Mouse (Mus musculus) fat pad, adult 2 months (tissue): ENCODE data around the gene G530012D18Rik.
"Not testable (repeated sequence)": the region's sequence is repeated elsewhere in the genome, so short reads cannot be mapped to it uniquely, and the experiment has no call there.

Experiments
- DNase-seq: peaks from one replicate; pipeline ENCODE4 v3.0.0-alpha.2; 2011; ENCODE audit warnings: low read depth, low spot score; ENCODE audit errors: extremely low read depth

Gene G530012D18Rik

GRCm38 (mm10) chr1:85575376-85575775, at the start of gene G530012D18Rik:
TSS of gene G530012D18Rik (plus strand) at chr1:85575676.
- not testable (repeated sequence) for DNase-seq

DNA sequence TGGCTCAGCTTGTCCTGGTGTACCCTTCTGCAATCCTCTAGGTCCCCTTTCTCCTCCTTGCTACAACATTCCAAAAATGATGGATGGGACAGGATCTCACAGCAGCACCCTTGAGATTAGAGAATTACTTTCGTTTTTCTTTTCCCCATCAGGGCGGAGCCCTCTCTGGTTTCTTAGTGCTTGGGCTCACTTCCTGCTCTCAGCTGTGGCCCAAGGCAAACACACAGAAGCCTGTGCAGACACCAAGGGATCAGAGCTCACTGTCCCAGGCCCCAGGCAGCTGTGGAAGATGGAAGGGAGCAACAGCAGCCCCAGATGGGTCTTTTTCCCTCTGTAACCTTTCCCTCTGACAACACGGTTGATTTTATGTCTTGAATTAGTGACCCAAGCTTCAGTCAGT, 49.1 kb upstream of the G530012D18Rik start:
- DNase-seq, result not testable (repeated sequence)

DNA sequence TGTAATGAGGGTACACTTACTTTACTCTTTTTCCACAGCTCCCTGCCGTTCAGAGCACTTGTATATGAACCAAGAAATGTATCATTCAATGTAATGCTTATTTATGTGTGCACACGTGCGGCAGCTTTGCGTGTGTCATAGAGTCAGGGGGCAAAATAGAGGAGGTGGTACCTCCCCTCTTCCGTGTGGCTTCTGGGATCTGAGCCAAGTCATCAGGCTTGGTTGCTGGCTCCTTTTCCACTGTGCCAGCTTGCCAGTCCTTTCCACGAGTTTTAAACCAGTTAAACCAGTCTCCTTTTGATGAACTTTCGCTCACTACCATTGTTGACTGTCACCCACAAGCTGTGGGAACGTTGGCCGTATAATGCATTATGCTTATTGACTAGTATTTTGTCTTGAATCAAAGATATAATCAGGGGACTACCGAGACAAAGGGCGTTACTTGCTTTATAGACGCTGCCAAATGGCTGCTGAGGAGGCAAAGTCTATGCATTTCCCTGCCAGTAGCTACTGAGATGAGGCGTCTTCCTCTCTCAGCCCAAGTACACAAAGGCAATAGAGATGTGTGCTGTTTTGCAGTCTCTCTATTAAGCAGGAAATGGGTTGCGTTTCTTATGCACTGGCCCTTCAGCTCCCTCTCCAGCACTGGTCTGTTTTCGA, 46.9 kb upstream of the G530012D18Rik start:
- not testable (repeated sequence) for DNase-seq

GRCm38 (mm10) chr1:85543818-85544217, 31.7 kb upstream of the G530012D18Rik start:
- DNase-seq, result not testable (repeated sequence)

GRCm38 (mm10) chr1:85546442-85546841, 29.0 kb upstream of the G530012D18Rik start:
- DNase-seq, result not testable (repeated sequence)

- DNase-seq, result not testable (repeated sequence)
Measured at GRCm38 (mm10) chr1:85555261-85555660, 20.2 kb upstream of the G530012D18Rik start.

DNA sequence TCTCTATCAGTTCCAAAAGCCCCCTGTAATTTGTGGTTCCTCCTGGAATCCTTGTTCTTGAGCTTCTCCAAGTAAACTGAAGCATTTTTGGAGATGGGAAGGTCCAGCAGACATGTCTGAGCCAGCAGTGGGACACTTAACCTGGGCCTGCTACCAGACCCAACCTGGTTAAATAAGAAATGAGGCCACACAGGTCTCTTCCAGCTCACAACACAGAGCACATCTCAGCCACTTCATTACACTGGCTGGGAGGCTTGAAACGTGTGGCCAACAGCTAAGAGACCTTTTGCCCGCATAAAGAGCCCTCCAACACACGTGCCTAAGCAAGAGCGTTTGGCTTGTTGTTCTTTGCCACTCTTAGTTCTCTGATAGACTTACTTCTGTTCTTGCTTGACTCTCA, 1.9 kb upstream of the G530012D18Rik start:
- DNase-seq, result not testable (repeated sequence)

DNA sequence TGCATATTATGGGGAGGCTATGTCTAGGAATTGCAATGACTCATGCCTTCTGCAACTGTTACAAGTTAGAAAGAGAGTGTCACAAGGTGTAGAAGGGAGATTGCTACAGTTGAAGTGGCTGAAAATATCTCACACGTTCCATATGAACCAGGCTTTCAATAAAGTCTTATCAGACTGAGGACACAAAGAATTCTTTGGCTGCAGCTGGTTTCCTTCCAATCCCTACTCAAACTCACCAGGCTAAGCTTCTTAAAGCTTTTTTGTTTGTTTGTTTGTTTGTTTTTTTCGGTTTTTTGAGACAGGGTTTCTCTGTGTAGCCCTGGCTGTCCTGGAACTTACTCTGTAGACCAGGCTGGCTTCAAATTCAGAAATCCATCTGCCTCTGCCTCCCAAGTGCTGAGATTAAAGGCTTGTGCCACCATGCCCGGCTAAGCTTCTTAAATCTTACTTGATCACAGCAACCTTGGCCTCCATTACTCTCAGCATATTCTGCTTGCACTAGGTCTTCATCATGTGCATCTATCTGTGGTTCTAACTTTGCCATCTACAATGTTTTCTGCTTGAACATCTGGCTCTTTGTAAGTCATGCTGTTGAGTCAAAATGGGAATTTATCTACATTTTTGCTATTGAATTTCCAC, 3.0 kb downstream of the G530012D18Rik start:
- not testable (repeated sequence) for DNase-seq

- not testable (repeated sequence) for DNase-seq
Measured at GRCm38 (mm10) chr1:85579199-85580147, 4.0 kb downstream of the G530012D18Rik start.

DNA sequence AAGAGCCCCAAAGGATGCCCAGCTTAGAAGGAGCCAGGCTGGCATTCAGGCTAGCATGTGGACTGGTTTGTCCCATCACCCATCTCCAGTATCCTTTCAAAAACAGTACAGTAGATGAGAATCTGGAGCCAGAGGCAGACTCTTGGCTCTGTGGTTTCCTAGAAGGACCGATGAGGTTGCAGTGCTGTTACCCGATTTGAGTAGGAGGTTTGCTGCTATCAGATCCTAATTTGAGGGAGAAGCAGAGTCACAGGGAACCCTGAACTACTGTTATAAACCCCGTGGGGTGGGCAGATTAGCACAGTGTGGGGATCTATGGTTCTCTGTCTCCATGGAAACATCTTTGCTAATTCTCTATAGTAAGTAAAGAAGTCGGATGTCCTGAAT, 4.7 kb downstream of the G530012D18Rik start:
- DNase-seq, result not testable (repeated sequence)

- DNase-seq, result not testable (repeated sequence)
Measured at GRCm38 (mm10) chr1:85580578-85580977, 5.1 kb downstream of the G530012D18Rik start.

- not testable (repeated sequence) for DNase-seq
Measured at GRCm38 (mm10) chr1:85581518-85581917, 6.0 kb downstream of the G530012D18Rik start.

DNA sequence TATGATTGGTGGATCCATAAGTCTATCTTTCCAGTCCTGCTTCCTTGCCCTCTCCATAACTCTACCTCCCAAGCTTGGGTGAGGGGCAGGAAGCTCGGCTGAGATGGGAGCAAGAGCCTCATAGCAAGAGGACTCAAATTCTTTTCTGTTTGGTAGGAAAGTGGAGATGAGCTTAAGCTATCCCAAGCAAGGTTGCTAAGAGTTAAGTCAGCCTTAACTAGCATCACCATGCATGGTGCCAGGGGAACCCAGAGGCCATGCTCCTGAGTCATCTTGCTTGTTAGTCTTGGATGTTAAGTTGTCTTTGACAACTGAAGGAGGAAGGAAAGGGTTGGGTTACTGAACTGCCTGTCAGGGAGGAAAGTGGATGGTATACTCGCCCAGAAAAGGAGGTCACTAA, 13.2 kb downstream of the G530012D18Rik start:
- not testable (repeated sequence) for DNase-seq

- not testable (repeated sequence) for DNase-seq
Measured at GRCm38 (mm10) chr1:85592526-85592925, 17.1 kb downstream of the G530012D18Rik start.

DNA sequence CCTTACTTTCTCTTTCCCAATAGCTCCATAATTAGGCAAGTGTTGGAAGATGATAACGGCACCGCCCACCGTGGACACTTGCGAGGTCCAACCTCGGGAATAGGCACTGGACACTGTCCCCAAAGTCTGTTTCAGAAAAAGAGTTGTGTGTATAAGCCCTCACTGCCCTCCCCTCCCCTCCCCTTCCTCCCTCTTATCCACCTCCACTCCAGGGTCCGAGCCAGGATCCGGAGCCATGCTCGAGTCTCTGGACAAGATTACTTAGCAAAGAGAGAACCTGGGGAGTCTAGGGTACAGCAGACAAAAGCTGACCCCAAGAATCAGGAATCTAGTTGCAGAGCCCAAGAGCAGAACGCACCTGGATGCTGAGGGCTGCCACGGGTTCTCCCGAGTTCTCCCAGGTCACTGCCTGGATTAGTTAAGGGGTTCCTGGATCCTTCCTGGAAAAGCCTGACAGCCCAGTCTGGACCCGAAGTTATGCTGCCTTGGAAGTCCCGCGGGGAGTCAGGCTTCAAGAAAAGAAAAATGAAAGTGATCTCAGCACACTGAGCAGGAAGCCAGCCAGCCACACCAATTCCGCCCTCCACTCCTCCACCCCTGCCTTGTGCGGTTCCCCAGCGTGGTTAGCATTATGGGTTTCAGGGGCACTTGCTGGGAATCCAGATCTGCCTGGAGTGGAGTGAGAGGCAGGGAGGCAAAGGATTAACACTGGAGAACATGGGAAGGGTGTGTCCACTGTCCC, 23.0 kb downstream of the G530012D18Rik start, which contains the start of gene Sp110:
Sp110 (minus strand) TSS at position 547 of the 742 bp plus-strand sequence.
- not testable (repeated sequence) for DNase-seq

GRCm38 (mm10) chr1:85600078-85600477, 24.6 kb downstream of the G530012D18Rik start, which contains the start of gene Sp140:
TSS of gene Sp140 (plus strand) at chr1:85600378.
- not testable (repeated sequence) for DNase-seq

DNA sequence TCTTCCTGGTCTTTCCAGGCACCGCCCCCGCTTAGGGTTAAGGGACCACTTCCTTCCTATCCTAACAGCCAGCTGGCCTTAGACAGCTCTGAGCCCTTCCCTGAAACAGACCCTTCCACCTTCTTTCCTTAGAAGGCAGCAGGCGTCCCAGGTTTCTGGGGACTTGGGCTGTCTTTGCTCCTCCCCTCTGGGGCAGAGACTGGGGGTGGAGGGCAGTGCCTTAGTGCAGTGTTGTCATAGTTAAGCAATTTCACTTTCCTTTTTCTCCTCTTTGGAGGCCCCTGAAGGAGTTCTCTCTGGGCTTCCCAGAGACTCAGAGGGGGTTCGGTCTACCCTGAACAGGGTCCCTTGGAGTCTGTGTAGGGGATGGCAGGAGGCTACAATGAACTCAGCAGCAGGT, 25.3 kb downstream of the G530012D18Rik start:
- not testable (repeated sequence) for DNase-seq

DNA sequence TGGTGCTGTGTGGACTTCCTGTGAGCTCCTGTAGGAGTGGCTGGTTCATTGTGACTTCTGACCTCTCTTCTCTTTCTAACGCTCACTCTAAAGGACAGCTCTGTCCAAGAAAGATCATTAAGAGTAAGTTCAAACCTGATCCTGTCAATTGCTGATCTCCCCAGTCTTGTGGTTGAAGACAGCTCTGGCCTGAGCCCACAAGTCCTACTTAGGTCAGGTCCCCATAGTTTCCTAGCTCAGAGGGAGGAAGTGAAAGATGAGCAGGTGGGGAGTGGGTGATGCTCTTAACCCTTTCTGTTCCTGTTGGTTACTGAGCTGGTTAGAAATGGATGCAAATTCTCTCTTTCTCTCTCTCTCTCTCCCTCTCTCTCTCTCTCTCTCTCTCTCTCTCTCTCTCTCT, 28.9 kb downstream of the G530012D18Rik start:
- not testable (repeated sequence) for DNase-seq

- not testable (repeated sequence) for DNase-seq
Measured at GRCm38 (mm10) chr1:85608361-85608760, 32.9 kb downstream of the G530012D18Rik start.

DNA sequence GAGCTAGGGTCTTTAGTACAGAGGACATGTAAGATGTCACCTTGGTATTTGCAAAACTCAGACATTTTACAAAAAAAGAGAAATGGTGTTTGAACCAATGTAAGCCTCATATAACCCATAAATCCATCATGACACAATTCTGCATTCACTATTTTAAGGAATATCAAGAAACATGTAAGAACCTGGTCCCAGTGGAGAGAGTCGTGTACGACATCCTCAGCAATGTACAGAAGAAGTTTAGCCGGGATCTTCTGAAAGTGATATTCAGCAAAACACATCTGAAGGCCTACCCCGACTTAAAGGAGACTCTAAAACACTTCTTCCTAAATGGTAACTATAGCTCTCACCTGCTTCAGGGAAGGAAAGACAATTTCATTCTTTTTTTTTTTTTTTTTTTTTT, 35.1 kb downstream of the G530012D18Rik start:
- DNase-seq, result not testable (repeated sequence)
